Mouse (Mus musculus) heart, adult 2 months (tissue): ENCODE measurements around the gene Prpf38b.
"Not testable (repeated sequence)": the region's sequence is repeated elsewhere in the genome, so short reads cannot be mapped to it uniquely, and the experiment has no call there.

ENCODE experiments used
- CTCF ChIP-seq: fragments of 200-600 bp; IDR thresholded peaks from 2 replicates; pipeline ENCODE4 v1.8.1; 2022; ENCODE audit warnings: antibody characterized with exemption, mild to moderate bottlenecking, moderate library complexity
- EP300 ChIP-seq: fragments of 200-500 bp; IDR thresholded peaks from 2 replicates; pipeline ENCODE4 v1.6.1; 2011; ENCODE audit warnings: low read depth, low read length, control low read depth; ENCODE audit not compliant: insufficient read depth
- POLR2A ChIP-seq: fragments of 200-500 bp; IDR thresholded peaks from 2 replicates; pipeline ENCODE4 v1.6.1; 2011; ENCODE audit warnings: mild to moderate bottlenecking, low read depth, low read length, control low read depth; ENCODE audit not compliant: insufficient read depth

- TF ChIP-seq EP300, CTCF, POLR2A: not testable (repeated sequence)
Observed at GRCm38 (mm10) chr3:108881873-108882272, 29.7 kb downstream of the Prpf38b start.
